Mouse (Mus musculus) hindbrain, embryonic 11.5 days (tissue): Measurements from ENCODE around the gene Tm9sf2. TPM values are rescaled to one million over a fixed set of nuclear protein-coding genes. Genes with fewer than 3 reads are reported as not detected.

Source experiments
- ATAC-seq: fragments of 200-750 bp; cut with Nextera tagmentation; 2 replicates; pipeline ENCODE4 v1.8.0; 2017; ENCODE audit warnings: mild to moderate bottlenecking, moderate TSS enrichment, moderate library complexity; ENCODE audit not compliant: low FRiP score
- DNase-seq: peaks from one replicate; pipeline ENCODE4 v3.0.0-alpha.2; 2015; ENCODE audit warnings: low spot score
- H3K27ac ChIP-seq: fragments of 300-500 bp; sonication (generic); 2 replicates; pipeline ENCODE4 v1.5.1; 2014; ENCODE audit warnings: mild to moderate bottlenecking, low read depth, low read length
- H3K27me3 ChIP-seq: fragments of 300-500 bp; sonication (generic); 2 replicates; pipeline ENCODE4 v1.6.1; 2014; ENCODE audit warnings: mild to moderate bottlenecking, low read length, moderate library complexity, mixed read lengths; ENCODE audit not compliant: control insufficient read depth, insufficient read depth
- H3K36me3 ChIP-seq: fragments of 300-500 bp; sonication (generic); 2 replicates; pipeline ENCODE4 v1.6.1; 2014; ENCODE audit warnings: mild to moderate bottlenecking, low read length, moderate library complexity, mixed read lengths; ENCODE audit not compliant: control insufficient read depth, insufficient read depth
- H3K4me1 ChIP-seq: fragments of 300-500 bp; sonication (generic); replicated peaks from 2 replicates; pipeline ENCODE4 v1.6.1; 2014; ENCODE audit warnings: low read length, mixed read lengths; ENCODE audit not compliant: control insufficient read depth, insufficient read depth
- H3K4me2 ChIP-seq: fragments of 300-500 bp; sonication (generic); replicated peaks from 2 replicates; pipeline ENCODE4 v1.6.1; 2014; ENCODE audit warnings: mild to moderate bottlenecking, low read depth, low read length
- H3K4me3 ChIP-seq: fragments of 300-500 bp; sonication (generic); 2 replicates; pipeline ENCODE4 v1.5.1; 2014; ENCODE audit warnings: low read depth, low read length
- H3K9ac ChIP-seq: fragments of 300-500 bp; sonication (generic); 2 replicates; pipeline ENCODE4 v1.6.1; 2014; ENCODE audit warnings: low read depth, low read length
- H3K9me3 ChIP-seq: fragments of 300-500 bp; sonication (generic); 2 replicates; pipeline ENCODE4 v1.6.1; 2016; ENCODE audit warnings: low read length; ENCODE audit not compliant: control insufficient read depth
- WGBS: fragments of 180-500 bp; shearing (Covaris S2); extraction: QIAGEN DNeasy Blood & Tissue Kit; methylation state at CpG from one replicate; pipeline ENCODE4 v1.1.7; 2014; 5-methylcytosine and 5-hydroxymethylcytosine counted together
- polyA plus RNA-seq: library from polyadenylated mRNA; unstranded; fragments of >200 nt; fragmentation: Nextera tagmentation; extraction: Ambion mirVana; gene quantifications from 2 replicates; pipeline ENCODE4 v1.2.1, GENCODE M21; 2014

Tm9sf2 gene
- polyA plus RNA-seq, 1 experiment from 2014 or later: 130 TPM

DNA sequence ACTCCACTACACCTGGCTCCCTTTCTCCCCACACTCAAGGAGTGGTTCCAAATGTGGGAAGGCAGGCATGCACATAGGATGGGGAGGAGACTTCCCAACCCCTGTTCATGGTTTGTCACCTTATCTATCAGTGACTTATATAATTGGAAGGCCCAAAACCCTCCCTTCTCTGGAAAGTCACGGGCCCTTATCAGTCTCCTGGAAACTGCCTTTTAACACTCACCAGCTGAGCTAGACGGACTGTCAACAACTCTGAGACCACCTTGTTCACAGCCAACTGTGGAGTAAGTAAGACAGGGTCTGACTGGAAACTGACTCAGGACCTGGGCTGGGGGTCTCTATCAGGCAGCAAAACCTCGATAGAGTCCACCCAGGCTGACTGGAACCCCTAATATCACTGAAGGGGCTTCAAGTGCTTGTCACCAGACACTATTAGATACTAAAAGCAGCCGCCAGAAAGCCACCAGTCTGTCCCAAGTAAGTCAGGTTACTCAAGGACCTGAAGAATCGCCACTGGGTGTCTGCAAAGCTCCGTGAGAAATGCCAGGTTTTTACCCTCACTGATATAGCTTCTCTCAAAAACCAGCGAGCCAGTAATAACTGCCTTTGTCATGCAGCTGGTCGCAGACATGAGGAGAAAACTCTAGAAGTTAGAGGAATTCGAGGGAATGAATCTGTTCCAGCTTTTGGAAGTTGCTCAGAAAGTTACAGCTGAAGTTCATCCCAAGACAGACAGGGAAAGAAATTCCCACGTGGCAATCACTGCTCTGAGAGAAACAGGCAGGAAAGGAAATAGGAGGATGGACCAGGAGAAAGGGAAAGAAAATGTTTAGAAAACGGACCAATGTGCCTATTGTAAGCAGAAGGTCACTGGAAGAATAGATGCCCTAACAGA lies 37.8 kb upstream of the Tm9sf2 start:
- H3K4me1 ChIP-seq: no peaks in the 10 kb centered on the region
- ATAC-seq (no peak), DNase-seq (no peak)
- WGBS: 61% methylated on average over 11 of the region's 11 CpGs
- no peak overlapping the region for H3K4me2 ChIP-seq
- no peak overlapping the region for H3K4me3 ChIP-seq
- no peak overlapping the region for H3K27ac ChIP-seq
- no peaks in the 10 kb centered on the region for H3K36me3 ChIP-seq
- no peak overlapping the region for H3K9ac ChIP-seq
- no peaks in the 10 kb centered on the region for H3K27me3 ChIP-seq
- no peaks in the 10 kb centered on the region for H3K9me3 ChIP-seq

- Histone ChIP-seq H3K36me3 (no peaks in the 10 kb centered on the region), H3K9me3 (no peaks in the 10 kb centered on the region), H3K9ac (no peak overlapping the region), H3K4me3 (no peak overlapping the region), H3K27me3 (no peaks in the 10 kb centered on the region), H3K4me1 (no peaks in the 10 kb centered on the region), H3K4me2 (no peak overlapping the region), H3K27ac (no peak overlapping the region)
- 73% methylated on average over 3 of the region's 3 CpGs for WGBS
- no peak for DNase-seq
- no peak for ATAC-seq
Observed at GRCm38 (mm10) chr14:122069948-122070347, 36.9 kb upstream of the Tm9sf2 start.

- DNase-seq: no peak
- H3K4me1 ChIP-seq: no peaks in the 10 kb centered on the region
- 89% methylated on average over 5 of the region's 5 CpGs for WGBS
- H3K27me3 ChIP-seq: no peaks in the 10 kb centered on the region
- no peaks in the 10 kb centered on the region for H3K9me3 ChIP-seq
- no peak overlapping the region for H3K27ac ChIP-seq
- ATAC-seq: no peak
- no peak overlapping the region for H3K4me3 ChIP-seq
- no peak overlapping the region for H3K4me2 ChIP-seq
- no peaks in the 10 kb centered on the region for H3K36me3 ChIP-seq
- no peak overlapping the region for H3K9ac ChIP-seq
Observed at GRCm38 (mm10) chr14:122073422-122073821, 33.4 kb upstream of the Tm9sf2 start.

- no peaks in the 10 kb centered on the region for H3K27me3 ChIP-seq
- no peak overlapping the region for H3K27ac ChIP-seq
- H3K4me2 ChIP-seq: no peak overlapping the region
- 78% methylated on average over 10 of the region's 10 CpGs for WGBS
- DNase-seq: no peak
- ATAC-seq: no peak
- H3K4me1 ChIP-seq: no peaks in the 10 kb centered on the region
- no peaks in the 10 kb centered on the region for H3K36me3 ChIP-seq
- no peak overlapping the region for H3K9ac ChIP-seq
- H3K4me3 ChIP-seq: no peak overlapping the region
- H3K9me3 ChIP-seq: no peaks in the 10 kb centered on the region
Observed at GRCm38 (mm10) chr14:122074360-122074759, 32.5 kb upstream of the Tm9sf2 start.

DNA sequence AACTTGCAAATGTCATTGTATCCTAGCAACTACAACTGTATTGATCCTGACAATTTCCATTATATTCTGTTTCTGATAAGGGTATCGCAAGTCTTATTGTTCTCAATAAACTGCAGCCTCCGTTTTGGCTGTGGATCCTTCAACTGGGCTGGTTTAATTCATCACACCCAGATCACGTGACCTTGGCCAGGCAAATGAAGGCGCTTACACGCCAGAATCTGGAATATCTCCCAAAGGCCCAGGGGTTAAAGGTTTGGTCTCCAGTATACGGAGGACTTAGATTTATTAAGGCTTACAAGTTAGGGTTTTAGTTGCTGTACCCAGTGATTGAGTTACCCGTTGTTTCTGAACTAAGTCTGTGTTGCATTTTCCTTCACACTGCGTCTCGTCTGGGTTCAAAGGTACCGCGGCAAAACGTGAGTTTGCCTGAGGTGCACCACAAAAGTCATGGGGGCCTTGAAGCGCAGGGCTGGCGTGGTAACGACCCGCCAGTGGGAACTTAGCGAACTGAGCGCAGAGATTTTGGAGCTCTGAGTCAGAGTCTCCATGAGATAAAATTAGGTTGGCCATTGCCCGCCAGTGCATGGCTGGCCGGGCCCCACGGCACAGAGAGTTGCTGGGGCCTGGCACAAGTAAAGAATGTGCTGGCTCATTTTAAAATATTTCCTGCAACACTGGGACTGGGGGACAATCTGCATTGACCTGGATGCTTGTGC lies 31.2 kb upstream of the Tm9sf2 start:
- 85% methylated on average over 21 of the region's 21 CpGs for WGBS
- H3K36me3 ChIP-seq: no peaks in the 10 kb centered on the region

DNA sequence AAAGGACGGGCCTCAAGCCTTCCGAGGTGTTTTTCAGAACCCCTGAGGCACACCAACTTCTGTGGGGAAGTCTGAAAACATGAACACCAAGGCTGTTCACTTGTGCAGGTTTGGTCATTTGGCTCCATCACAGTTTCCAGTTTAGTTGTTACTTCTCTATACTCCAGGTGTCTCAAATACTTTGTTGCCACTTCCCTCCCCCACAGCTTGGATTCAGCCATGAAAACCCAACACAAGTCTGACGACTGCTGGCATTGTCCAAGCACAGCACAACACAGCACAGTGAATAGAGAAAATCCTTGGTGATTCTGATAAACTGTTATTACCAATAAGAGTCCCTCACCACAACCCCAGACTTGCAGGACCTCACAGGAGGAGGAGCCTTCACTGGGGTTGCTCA lies 29.8 kb upstream of the Tm9sf2 start:
- no peak for ATAC-seq
- H3K27me3 ChIP-seq: no peaks in the 10 kb centered on the region
- no peak overlapping the region for H3K4me3 ChIP-seq
- H3K9me3 ChIP-seq: no peaks in the 10 kb centered on the region
- no peaks in the 10 kb centered on the region for H3K36me3 ChIP-seq
- no peak overlapping the region for H3K4me2 ChIP-seq
- no peaks in the 10 kb centered on the region for H3K4me1 ChIP-seq
- DNase-seq: no peak
- WGBS: 84% methylated on average over 3 of the region's 3 CpGs
- H3K27ac ChIP-seq: no peak overlapping the region
- H3K9ac ChIP-seq: no peak overlapping the region

More for the DNA sequence above, 31.2 kb upstream of the Tm9sf2 start:
- Histone ChIP-seq H3K27ac (no peak overlapping the region), H3K4me1 (no peaks in the 10 kb centered on the region), H3K9me3 (no peaks in the 10 kb centered on the region), H3K4me2 (no peak overlapping the region), H3K9ac (no peak overlapping the region), H3K27me3 (no peaks in the 10 kb centered on the region), H3K4me3 (no peak overlapping the region)
- no peak for DNase-seq
- no peak for ATAC-seq

DNA sequence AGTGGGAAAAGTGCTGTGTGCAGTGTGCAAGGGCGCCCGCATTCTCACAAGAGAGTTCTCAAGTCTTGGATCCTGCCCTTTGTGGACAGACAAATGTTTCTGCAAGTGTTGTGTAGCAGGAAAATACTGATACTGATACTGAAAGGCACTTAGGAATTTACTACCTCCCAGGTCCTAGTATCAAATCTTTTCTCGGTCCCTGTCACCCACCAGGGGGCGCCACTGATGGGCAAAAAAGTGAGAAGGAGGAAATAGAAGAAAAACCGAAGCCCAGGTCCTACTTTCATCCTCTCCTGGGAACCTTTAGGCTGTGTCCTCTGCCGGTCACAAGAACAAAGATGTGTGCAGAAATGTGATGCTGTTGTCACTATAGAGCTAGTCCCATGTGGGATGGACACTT lies 27.4 kb upstream of the Tm9sf2 start:
- 47% methylated on average over 6 of the region's 6 CpGs for WGBS
- H3K9ac ChIP-seq: no peak overlapping the region

DNA sequence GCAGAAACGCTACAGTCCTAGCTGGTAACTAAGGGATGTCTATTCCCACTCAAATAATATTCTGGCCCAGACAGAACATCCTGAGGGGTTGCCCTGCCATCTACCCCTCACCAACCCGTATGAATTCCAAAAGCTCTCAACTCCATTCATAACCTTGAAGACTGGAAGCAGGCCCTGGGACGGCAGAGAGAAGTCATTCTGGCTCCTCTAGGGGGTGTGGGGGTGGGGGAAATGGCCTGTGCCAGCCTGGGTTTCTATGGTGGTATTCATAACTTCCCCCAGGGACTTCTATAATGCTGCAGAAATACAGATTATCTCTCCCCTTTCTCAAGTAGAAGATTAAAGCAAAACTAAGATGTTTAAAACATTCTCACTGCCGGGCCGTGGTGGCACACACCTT lies 26.9 kb upstream of the Tm9sf2 start:
- Histone ChIP-seq H3K4me3 (no peak overlapping the region), H3K36me3 (no peaks in the 10 kb centered on the region), H3K9ac (no peak overlapping the region), H3K9me3 (no peaks in the 10 kb centered on the region), H3K4me1 (no peaks in the 10 kb centered on the region), H3K4me2 (no peak overlapping the region), H3K27ac (no peak overlapping the region), H3K27me3 (no peaks in the 10 kb centered on the region)
- no peak for ATAC-seq
- DNase-seq: no peak
- WGBS: 81% methylated on average over 5 of the region's 5 CpGs

More for the DNA sequence above, 27.4 kb upstream of the Tm9sf2 start:
- H3K4me1 ChIP-seq: no peaks in the 10 kb centered on the region
- H3K36me3 ChIP-seq: no peaks in the 10 kb centered on the region
- ATAC-seq (no peak), DNase-seq (peak; percentile 56)
- no peak overlapping the region for H3K4me2 ChIP-seq
- no peaks in the 10 kb centered on the region for H3K27me3 ChIP-seq
- no peak overlapping the region for H3K27ac ChIP-seq
- H3K9me3 ChIP-seq: no peaks in the 10 kb centered on the region
- no peak overlapping the region for H3K4me3 ChIP-seq

DNA sequence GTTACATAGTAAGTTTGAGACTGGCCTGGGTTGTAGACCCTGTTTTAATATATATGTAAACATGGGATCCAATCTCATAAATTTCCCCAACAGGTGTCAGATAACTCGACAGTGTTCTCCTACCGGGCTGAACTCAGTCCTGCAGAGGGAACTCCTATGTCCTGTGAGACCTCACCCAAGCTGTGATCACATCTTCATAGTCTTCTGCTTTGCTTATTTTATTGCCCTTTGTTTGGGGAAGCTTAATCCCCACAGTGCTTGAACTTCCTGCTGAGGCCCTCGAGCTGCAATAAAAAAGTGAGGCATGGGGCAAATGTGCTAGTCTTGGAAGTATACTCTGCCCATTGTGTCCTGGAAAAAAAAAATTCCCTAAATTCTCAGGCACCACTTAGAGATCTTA lies 25.5 kb upstream of the Tm9sf2 start:
- ATAC-seq: no peak
- Histone ChIP-seq H3K4me3 (no peak overlapping the region), H3K9ac (no peak overlapping the region), H3K27me3 (no peaks in the 10 kb centered on the region), H3K36me3 (no peaks in the 10 kb centered on the region), H3K9me3 (no peaks in the 10 kb centered on the region), H3K27ac (no peak overlapping the region), H3K4me1 (no peaks in the 10 kb centered on the region), H3K4me2 (no peak overlapping the region)
- WGBS: 57% methylated on average over 3 of the region's 3 CpGs
- no peak for DNase-seq
